Mouse (Mus musculus) embryonic fibroblast, embryonic 13.5 days (primary cell): Measurements from ENCODE around the gene Ppib.

Experiments
- CTCF ChIP-seq: IDR thresholded peaks from 2 replicates; pipeline ENCODE4 v1.5.1; 2011; ENCODE audit warnings: mild to moderate bottlenecking, control low read depth, low read length, moderate library complexity, borderline replicate concordance; ENCODE audit not compliant: insufficient read depth
- POLR2A ChIP-seq: IDR thresholded peaks from 2 replicates; pipeline ENCODE4 v1.6.1; 2011; ENCODE audit warnings: low read depth, mild to moderate bottlenecking, control low read depth, low read length, moderate library complexity

GRCm38 (mm10) chr9:66038581-66038980 lies 21.4 kb upstream of the Ppib start:
- TF ChIP-seq CTCF (no peak), POLR2A (no peak)
